Mouse (Mus musculus): ENCODE data around the gene Gprc5c.

- no peak for TF ChIP-seq CTCF (IDR thresholded peaks at IDR 0.05; ENCODE audit: extremely low read depth, insufficient read length, insufficient replicate concordance, low read depth, low read length)
- no peak for TF ChIP-seq POLR2A (IDR thresholded peaks at IDR 0.05; ENCODE audit: low read depth, low read length)
Observed at GRCm38 (mm10) chr11:114866486-114867360, 15.8 kb downstream of the Gprc5c start.

All from small intestine, adult 2 months (tissue).